Mouse (Mus musculus) fibroblast of lung, adult 2 months (primary cell): ENCODE measurements around the gene Sdccag8.
A peak's percentile ranks its signal among the peaks of the same experiment; 100 is the strongest.
"Not testable (repeated sequence)": the region's sequence is repeated elsewhere in the genome, so short reads cannot be mapped to it uniquely, and the experiment has no call there.

ENCODE experiments used
- DNase-seq: peaks from one replicate; pipeline ENCODE4 v3.0.0-alpha.2; 2011; ENCODE audit warnings: low read depth

Sdccag8 gene

GRCm38 (mm10) chr1:176828666-176829065 lies 14.2 kb downstream of the Sdccag8 start:
- no peak for DNase-seq

DNA sequence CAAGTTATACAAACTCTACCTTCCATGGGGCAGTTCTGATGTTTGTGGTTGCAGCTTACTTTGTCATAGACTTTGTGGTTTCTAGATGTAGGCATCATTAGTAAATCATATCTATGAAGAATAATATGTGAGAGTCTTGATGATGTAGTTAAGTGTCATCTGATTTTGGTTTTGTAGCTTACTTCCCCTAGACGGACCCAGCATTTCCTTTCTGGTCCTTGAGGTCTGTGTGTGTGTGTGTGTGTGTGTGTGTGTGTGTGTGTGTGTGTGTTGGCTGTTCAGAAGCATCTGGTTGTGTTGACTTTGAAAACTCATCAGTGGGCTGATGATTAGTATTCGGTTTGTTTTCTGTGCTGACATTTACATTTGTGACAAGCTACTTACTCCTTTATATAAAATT lies 17.6 kb downstream of the Sdccag8 start:
- DNase-seq: no peak

DNA sequence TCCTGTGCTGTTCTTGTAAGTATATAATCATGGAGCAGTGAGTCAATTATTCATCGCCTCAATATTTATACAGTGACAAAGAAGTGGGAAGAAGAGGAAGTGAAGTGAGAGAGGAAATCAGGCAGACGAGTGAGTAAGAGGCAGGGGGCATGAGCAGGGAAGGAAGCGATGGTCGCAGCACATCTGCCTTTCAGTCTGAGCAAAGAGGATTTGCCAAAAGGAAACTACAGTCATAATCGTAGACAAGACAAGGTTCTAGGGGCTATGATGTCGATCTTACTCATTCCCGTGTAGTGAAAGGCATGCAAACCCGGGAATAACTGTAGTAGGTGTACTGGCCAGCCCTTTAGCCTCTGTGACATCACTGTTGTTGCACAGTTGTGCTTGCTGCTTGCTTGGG lies 18.1 kb downstream of the Sdccag8 start:
- no peak for DNase-seq

GRCm38 (mm10) chr1:176833257-176833656 lies 18.8 kb downstream of the Sdccag8 start:
- DNase-seq: no peak

GRCm38 (mm10) chr1:176833948-176834347 lies 19.5 kb downstream of the Sdccag8 start:
- DNase-seq: no peak

GRCm38 (mm10) chr1:176834880-176835279 lies 20.4 kb downstream of the Sdccag8 start:
- DNase-seq: no peak

DNA sequence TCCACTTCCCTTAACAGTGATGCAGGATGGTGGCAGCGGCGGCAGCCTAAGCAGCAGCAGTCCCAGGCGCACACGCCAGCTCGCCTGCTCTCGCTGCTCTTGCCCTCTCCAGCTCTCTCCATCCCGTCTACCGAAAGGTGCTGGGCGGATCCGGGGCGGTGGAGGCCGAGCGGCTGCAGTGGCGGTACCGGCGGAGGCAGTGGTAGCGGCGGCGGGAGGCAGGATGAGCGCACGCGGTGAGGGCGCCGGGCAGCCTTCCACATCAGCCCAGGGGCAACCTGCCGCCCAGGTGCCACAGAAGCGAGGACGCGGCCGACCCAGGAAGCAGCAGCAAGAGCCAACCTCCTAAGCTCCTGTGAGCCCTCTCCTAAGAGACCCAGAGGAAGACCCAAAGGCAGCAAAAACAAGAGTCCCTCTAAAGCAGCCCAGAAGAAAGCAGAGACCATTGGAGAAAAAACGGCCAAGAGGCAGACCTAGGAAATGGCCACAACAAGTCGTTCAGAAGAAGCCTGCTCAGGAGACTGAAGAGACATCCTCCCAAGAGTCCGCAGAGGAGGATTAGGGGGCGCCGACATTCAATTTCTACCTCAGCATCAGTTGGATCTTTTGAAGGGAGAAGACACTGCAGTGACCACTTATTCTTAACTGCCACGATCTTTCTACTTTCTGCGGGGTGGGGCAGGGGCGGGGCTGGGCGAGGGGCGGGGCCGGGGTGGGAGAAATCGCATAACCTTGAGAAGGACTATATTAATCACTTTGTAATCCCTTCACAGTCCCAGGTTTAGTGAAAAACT lies 21.2 kb downstream of the Sdccag8 start:
- no peak for DNase-seq

GRCm38 (mm10) chr1:176836562-176836961 lies 22.1 kb downstream of the Sdccag8 start:
- DNase-seq: not testable (repeated sequence)

GRCm38 (mm10) chr1:176845082-176845977 lies 30.9 kb downstream of the Sdccag8 start:
- DNase-seq: no peak

DNA sequence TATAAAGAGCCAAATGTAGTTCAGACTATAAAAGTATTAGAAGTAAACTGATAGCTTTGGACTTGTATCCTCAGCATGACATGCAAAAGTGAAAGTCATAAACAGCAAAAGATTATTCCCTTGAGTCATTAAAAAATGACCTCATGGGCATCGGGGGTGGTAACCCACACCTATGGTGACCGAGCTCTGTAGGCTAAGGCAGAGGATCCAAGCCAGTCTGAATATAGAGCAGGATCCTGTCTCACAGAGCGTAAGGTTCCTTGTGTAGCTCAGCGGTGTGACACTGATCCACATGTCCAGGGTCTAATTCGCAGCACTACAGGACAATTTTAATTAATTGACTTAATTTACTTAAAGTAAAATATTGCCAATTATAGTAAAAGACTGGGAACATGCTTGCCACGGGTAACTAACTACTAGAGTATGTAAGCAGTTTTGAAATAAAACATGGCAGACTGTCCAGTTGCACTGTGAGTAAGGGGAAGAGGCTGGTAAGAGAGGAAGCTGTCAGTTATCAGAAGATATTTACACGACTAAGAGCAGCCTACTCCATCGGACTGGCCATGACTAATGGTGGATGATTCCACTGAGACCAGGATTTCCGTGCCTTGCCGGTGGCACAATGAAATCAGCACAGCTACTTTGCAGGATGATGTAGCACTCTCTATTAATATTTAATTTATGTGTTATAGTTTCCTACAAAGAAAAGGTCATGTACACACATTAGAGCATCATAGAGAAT lies 32.8 kb downstream of the Sdccag8 start:
- no peak for DNase-seq

DNA sequence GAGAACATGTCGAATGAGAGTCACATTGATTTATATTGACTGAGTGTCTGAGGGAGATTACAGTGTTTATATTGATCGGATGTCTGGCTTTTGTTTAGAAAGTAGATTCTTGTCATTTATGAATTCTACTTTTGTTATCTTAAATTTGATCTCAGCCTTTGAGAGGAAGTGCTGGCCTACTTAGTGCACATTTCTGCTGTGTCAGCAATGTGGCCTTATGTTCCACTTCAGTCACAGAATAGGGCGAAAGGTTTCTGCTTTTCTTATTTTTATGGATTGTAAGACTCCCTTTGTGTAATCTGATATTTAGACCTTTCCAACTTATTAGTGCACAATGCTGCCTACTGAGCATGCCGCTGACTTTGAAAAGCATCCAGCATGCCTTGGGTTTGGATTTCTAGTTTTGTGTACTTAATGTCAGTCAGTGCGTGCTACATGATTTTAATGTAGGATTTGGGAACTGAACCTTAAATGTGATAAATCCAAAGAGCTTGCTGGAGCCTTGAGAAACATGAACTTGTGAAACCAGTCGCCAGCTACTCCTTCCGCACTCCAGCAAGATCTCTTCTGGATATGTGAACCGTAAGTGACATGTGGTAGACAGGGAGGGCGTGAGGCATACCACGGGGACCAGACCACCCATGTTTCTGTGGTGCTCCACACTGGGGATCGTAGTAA lies 34.3 kb downstream of the Sdccag8 start:
- peak; percentile 33 for DNase-seq

DNA sequence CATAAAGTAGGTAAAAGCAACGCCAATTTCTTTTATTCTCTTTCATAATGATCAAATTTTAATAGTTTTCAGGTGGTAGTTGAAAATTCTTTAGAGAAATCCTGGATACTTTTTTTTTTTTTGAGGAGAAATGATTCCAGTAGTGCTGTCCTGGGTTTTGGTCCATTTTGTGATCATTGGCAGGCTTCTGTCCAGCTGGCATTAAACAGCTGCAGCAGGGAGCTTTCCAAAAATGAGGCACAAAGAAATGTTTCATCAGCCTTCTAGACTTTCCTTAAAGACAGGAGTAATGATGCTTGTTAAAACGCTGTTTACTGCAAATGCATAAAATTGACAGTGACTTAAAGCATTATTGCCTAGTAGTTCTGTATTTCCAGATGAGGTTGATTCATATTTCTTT lies 34.9 kb downstream of the Sdccag8 start:
- DNase-seq: peak; percentile 60

- DNase-seq: no peak
These were observed 36.9 kb downstream of the Sdccag8 start for GRCm38 (mm10) chr1:176851401-176851800.

GRCm38 (mm10) chr1:176852813-176853590 lies 38.5 kb downstream of the Sdccag8 start:
- DNase-seq: no peak

DNA sequence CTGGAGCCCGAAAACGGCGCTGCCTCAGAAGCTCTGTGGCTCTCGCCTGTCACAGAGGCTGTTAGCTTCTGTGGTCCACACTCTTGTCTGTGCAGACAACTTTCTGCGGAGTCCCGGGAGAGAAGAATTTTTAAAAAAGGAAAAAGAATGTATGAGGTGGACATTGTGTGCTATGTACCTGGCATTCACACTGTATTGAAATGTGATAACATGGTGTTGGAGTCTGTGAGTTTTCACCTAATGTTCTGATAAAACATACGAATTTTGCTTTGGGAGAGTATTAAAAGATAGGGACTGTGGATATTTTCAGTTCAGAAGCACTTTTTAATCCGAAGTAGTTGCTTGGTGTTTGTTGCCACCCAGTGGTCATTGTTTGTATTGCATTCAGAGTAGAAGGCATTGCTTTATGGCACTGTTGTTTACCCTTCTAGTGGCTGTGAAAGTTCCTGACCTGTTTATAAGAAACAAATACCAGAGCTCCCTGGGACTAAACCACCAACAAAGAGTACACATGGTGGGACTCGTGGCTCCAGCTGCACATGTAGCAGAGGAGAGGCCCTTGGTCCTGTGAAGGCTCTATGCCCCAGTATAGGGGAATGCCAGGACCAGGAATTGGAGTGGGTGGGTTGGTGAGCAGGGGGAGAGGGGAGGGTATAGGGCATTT lies 47.7 kb downstream of the Sdccag8 start:
- DNase-seq: peak; percentile 44

- no peak for DNase-seq
These were observed 56.0 kb downstream of the Sdccag8 start for GRCm38 (mm10) chr1:176870501-176870900.

- no peak for DNase-seq
These were observed 57.5 kb downstream of the Sdccag8 start for GRCm38 (mm10) chr1:176871975-176872374.

- no peak for DNase-seq
These were observed 59.0 kb downstream of the Sdccag8 start for GRCm38 (mm10) chr1:176873463-176873862.

GRCm38 (mm10) chr1:176874155-176874554 lies 59.7 kb downstream of the Sdccag8 start:
- no peak for DNase-seq

DNA sequence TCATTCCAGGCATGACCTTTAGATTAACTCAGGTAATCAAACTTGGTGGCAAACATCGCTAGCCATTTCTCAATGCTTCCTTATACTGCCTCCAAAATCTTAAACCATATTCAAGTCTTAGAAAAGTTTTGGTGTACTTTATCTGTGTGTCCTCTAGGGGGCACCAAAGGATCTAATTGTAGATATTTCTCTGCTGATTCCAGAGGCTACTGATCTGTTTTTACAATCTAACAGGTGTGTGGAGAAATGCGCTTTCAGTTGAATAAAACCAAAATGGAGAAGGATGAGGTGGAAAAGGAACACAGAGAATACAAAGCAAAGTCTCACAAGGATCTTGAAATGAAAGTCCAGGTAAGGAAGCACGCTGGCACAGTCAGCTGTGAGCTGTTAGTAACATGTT lies 63.3 kb downstream of the Sdccag8 start:
- DNase-seq: no peak
